Mouse (Mus musculus) cerebellum, adult 2 months (tissue): ENCODE results near the gene Efcab12. TPM values are rescaled to one million over a fixed set of nuclear protein-coding genes. Genes with fewer than 3 reads are reported as not detected.

Source experiments
- DNase-seq, 2 experiments: peaks; one replicate each; pipeline ENCODE4 v3.0.0; 2021
- H3K27ac ChIP-seq: fragments of 200-500 bp; 2 replicates; pipeline ENCODE4 v1.5.1; 2012; ENCODE audit warnings: low read length, control low read depth, inconsistent platforms; ENCODE audit not compliant: insufficient read depth
- H3K27me3 ChIP-seq: fragments of 200-500 bp; 2 replicates; pipeline ENCODE4 v1.6.1; 2012; ENCODE audit warnings: inconsistent platforms, mild to moderate bottlenecking, low read length, moderate library complexity; ENCODE audit not compliant: control insufficient read depth, insufficient read depth
- H3K4me1 ChIP-seq: fragments of 200-500 bp; 2 replicates; pipeline ENCODE4 v1.6.1; 2011; ENCODE audit warnings: low read length; ENCODE audit not compliant: control insufficient read depth, insufficient read depth
- H3K4me3 ChIP-seq: fragments of 200-500 bp; replicated peaks from 2 replicates; pipeline ENCODE3; 2011; ENCODE audit warnings: mild to moderate bottlenecking, low read depth, low read length, control low read depth; ENCODE audit not compliant: insufficient read depth
- CTCF ChIP-seq: fragments of 200-500 bp; IDR thresholded peaks from 2 replicates; pipeline ENCODE4 v1.5.1; 2011; ENCODE audit warnings: low read depth, mild to moderate bottlenecking, control low read depth, low read length, moderate library complexity, borderline replicate concordance; ENCODE audit not compliant: insufficient read depth
- POLR2A ChIP-seq: fragments of 200-500 bp; IDR thresholded peaks from 2 replicates; pipeline ENCODE4 v1.6.1; 2011; ENCODE audit warnings: low read length, control low read depth, borderline replicate concordance; ENCODE audit not compliant: insufficient read depth
- WGBS: fragments of 180-500 bp; shearing (Covaris S2); methylation state at CpG from one replicate; pipeline ENCODE4 v1.1.7; 2018; 5-methylcytosine and 5-hydroxymethylcytosine counted together
- polyA plus RNA-seq: library from polyadenylated mRNA; depleted of rRNA; stranded (reverse); fragments of >200 nt; gene quantifications from 2 replicates; pipeline ENCODE4 v1.2.3, GENCODE M21; 2012

Efcab12 gene
- polyA plus RNA-seq, 1 experiment = 5.1 TPM

DNA sequence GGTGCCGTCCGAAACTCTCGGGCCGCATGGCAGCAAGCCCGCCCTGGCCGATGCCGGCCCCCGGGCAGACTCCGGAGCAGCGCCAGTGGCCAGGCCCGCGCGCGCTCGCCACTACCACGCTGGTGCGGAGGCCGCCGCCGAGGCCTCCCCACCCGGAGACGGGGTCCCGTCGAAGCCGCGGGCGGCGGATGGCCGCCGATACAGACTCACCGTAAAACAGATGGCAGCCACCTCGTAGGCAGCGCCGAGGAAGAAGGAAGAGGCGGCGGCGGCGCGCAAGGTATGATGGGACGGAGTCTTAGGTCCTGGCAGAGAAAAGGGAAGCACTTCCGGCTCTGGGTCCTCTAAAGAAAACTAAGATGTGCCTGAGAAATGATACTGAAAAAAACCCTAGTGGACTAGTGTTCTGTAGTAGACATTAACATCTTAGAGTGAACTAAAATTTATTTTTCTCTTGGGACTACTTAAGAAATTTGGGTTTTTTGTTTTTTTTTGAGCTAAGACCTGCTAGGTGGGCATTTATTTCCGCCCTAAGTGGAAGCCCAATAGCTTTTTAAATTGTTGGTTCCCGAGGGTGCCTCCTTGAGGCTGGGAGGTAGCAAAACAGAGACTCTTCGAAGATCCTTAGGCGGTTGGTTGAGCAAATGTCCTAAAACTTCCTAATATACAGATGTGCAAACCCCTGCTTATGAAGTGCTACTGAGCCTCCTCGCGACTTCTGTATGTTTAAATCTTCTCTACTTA is 29.6 kb downstream of the Efcab12 start, which contains the start of gene Rpl32:
Gene Rpl32 (minus strand): TSS at position 260 of the 744 bp plus-strand sequence.
- DNase-seq = peak; percentile 89 to 91
- peaks cover 12% of the 10 kb centered on the region for H3K4me1 ChIP-seq
- H3K27ac ChIP-seq = peak within 1 kb of the TSS; percentile 35; the same call in 1 of the 2 replicates
- TF ChIP-seq POLR2A (peak; percentile 80), CTCF (peak; percentile 53; the same call in 1 of the 2 replicates)
- H3K4me3 ChIP-seq = peak within 1 kb of the TSS; percentile 71
- no peaks in the 10 kb centered on the region for H3K27me3 ChIP-seq
- 1% methylated on average over 47 of the region's 47 CpGs for WGBS

DNA sequence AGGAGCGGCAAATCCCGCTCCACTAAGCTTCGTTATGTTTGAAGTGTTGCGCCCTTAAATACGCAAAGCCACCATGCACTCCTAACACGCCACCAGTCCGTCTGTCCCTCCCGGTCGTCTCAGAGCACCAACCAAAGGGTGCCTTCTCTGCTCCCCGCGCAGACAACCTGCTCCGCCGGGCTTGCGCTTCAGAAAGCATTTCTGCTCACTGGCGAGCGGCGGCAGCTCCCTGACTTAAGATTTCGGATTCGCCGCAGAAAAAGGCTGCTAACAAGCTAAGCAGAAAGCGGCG is 30.1 kb downstream of the Efcab12 start:
- no peak for DNase-seq
- peak overlapping the region; percentile 71 for H3K4me3 ChIP-seq
- WGBS = under 1% methylated on average over 22 of the region's 22 CpGs
- H3K4me1 ChIP-seq = peaks cover 12% of the 10 kb centered on the region
- H3K27me3 ChIP-seq = no peaks in the 10 kb centered on the region
- TF ChIP-seq POLR2A (no peak), CTCF (no peak)
- H3K27ac ChIP-seq = peak overlapping the region; percentile 35; the same call in 1 of the 2 replicates

DNA sequence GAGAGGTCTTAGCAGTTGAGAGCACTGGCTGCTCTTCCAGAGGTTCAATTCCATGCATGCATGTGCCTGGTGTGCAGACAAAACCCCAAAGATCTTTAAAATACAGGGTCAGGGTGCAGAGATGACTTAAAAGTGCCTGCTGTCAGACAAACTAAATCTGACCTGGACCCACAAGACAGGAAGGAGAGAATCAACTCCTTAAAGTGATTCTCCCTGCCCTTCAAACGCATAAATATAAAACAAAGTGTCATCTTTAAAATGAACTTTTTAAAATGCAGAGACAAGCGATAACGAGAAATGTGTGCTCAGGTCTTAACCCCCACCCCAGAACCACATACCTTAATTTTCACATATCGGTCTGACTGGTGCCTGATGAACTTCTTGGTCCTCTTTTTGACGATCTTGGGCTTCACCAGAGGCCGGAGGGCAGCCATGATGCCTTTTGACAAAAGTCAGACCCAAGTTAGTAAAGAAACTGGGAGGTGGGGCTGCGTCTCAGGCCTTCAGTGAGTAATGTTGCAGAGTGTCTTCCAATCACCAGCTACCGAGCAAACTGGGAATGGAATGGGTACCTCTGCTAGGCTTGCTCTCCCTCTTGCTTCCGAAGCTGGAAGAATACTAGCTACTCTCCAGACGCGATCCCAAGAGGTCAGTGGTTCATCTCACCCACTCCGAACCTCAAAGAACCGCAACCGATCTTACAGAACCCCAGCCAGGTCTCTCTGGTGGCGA is 30.6 kb downstream of the Efcab12 start:
- Histone ChIP-seq H3K4me1 (peaks cover 12% of the 10 kb centered on the region), H3K27ac (no peak overlapping the region), H3K4me3 (peak overlapping the region; percentile 71), H3K27me3 (no peaks in the 10 kb centered on the region)
- TF ChIP-seq POLR2A = no peak
- no peak for TF ChIP-seq CTCF
- DNase-seq = no peak
- 1% methylated on average over 15 of the region's 15 CpGs for WGBS

DNA sequence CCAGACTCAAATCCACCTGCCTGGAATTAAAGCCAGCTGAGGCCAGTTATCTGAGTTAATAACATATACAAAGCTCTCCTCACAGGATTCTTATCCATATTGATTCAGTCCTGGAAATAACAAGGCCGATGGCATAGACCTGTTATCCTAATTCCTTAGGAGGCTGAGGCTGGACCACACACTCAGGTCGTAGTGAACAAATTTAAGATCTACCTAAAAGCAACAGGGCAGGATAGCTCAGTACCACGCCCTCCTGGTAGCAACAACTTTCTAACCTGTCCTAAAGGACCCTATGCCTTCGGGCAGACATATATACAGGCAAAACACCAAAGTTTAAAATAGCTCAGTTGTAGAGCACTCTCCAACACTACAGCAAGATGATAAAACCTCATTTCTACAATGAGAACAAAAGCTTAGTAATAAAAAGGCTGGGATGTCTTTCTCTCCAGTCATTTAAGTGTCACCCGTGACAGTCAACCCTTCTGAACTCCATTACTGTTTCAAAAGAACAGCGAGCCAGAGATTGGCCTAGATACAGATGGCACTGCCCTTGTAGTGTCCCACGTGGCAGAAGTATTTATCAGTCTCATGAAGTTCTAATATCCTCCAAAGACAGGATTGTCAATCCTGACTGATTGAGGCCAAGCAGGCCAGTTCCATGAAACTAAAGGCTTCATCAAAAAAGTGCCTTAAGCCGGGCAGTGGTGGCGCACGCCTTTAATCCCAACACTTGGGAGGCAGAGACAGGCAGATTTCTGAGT is 33.6 kb downstream of the Efcab12 start:
- H3K4me3 ChIP-seq = no peak overlapping the region
- no peak for DNase-seq
- WGBS = 61% methylated on average over 10 of the region's 10 CpGs

DNA sequence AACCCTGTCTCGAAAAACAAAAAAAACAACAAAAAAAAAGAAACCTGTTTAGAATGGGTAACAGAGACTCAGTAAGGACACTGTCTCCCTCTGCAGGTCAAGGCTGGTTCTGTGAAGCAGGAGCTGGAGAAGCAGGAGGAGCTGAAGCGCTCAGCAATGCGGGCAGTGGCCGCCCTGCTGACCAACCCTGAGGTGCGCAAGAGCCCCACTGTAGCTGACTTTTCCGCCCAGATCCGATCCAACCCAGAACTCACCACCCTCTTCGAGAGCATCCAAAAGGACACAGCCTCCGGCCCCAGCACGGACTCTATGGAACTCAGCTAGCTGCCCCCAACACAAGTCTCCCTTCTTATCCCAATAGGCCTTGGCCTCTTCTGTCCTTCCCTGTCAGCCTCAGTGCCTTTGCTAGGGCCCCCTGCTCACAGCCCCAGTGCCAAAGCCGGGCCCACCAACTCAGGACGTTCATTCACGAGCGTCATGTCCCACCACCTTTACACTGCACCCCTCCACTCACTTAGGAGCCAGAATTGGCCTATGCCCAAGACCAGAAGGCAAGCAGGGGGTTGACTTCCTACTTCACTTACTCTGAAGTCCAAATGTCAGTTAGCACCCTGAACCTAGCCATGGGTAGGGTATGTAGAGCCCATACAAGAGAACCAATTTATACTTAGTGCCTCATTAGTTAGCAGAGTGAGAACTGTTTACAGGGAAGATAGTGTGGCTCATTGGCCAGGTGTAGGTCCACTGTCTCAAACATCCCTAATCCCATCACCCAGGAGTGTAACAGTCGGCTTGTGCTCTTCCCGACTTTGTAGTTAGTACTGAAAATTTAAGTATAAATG is 34.5 kb downstream of the Efcab12 start:
- DNase-seq = peak; percentile 65 to 76
- peak; percentile 75 for TF ChIP-seq CTCF
- no peak for TF ChIP-seq POLR2A
- Histone ChIP-seq H3K4me3 (no peak overlapping the region), H3K27me3 (no peaks in the 10 kb centered on the region), H3K4me1 (peaks cover 12% of the 10 kb centered on the region), H3K27ac (no peak overlapping the region)
- WGBS = 31% methylated on average over 16 of the region's 16 CpGs

More for the DNA sequence above, 33.6 kb downstream of the Efcab12 start:
- H3K27me3 ChIP-seq = no peaks in the 10 kb centered on the region
- H3K4me1 ChIP-seq = peaks cover 12% of the 10 kb centered on the region
- H3K27ac ChIP-seq = no peak overlapping the region
- no peak for TF ChIP-seq CTCF
- TF ChIP-seq POLR2A = no peak

DNA sequence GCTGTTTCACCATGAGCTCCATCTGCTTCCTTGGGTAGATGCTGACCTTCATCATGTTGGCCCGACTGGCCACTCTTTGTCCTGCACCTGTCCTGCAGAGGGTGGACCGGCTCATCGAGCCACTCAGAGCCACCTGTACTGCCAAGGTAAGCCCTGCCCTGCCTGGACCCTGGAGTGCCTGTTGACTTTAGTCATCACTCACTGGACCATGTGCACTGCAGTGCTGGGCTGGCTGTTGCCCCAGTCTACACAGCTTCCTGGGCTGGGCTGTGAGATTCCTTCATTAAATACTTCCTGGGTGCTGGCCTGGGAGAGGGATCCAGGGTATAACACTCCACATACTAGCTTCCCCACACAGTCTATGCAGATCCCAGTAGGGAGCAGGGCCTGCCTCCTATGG is 36.4 kb downstream of the Efcab12 start:
- TF ChIP-seq CTCF (no peak), POLR2A (no peak)
- Histone ChIP-seq H3K27ac (no peak overlapping the region), H3K4me3 (no peak overlapping the region), H3K27me3 (no peaks in the 10 kb centered on the region), H3K4me1 (peaks cover 6% of the 10 kb centered on the region)
- WGBS = 89% methylated on average over 3 of the region's 3 CpGs
- no peak for DNase-seq
